Mouse (Mus musculus) CH12.LX (cell line): ENCODE data around the gene Cisd3. TPM values are rescaled to one million over a fixed set of nuclear protein-coding genes. Genes with fewer than 3 reads are reported as not detected.

Source experiments
- DNase-seq: peaks from one replicate; pipeline ENCODE4 v3.0.0-alpha.2; 2013; ENCODE audit errors: extremely low read depth
- H3K27ac ChIP-seq: 2 replicates; pipeline ENCODE4 v1.5.1; 2012; ENCODE audit warnings: low read depth, mild to moderate bottlenecking, control low read depth, moderate library complexity; ENCODE audit not compliant: insufficient read depth
- H3K27me3 ChIP-seq: replicated peaks from 2 replicates; pipeline ENCODE3; 2012; ENCODE audit warnings: inconsistent platforms
- H3K36me3 ChIP-seq, 2 experiments: replicated peaks in 1 of 2; 2 replicates each; pipeline versions ENCODE3 to v1.6.1; 2012; ENCODE audit warnings: inconsistent platforms in 1 of 2, low read length in 1 of 2, mild to moderate bottlenecking in 1 of 2, mixed read lengths in 1 of 2, moderate library complexity in 1 of 2; ENCODE audit not compliant: control insufficient read depth in 1 of 2, insufficient read depth in 1 of 2
- H3K4me1 ChIP-seq, 2 experiments: 2 replicates each; pipeline ENCODE4 v1.6.1; 2012; ENCODE audit warnings: inconsistent platforms in 1 of 2, moderate library complexity in 1 of 2; ENCODE audit not compliant: insufficient read depth in 2 of 2, control insufficient read depth in 1 of 2
- H3K4me2 ChIP-seq: 2 replicates; pipeline ENCODE4 v1.6.1; 2012; ENCODE audit warnings: low read depth, mild to moderate bottlenecking, control low read depth; ENCODE audit not compliant: poor library complexity, insufficient read depth, severe bottlenecking
- H3K4me3 ChIP-seq, 3 experiments: fragments of 150-350 bp in 1 of 3; sonication (generic) in 1 of 3; replicated peaks in 1 of 3; 2 replicates each; pipeline versions ENCODE3 to v1.5.1; 2011 to 2012; ENCODE audit warnings: low read depth in 2 of 3, low read length in 2 of 3, mild to moderate bottlenecking in 2 of 3, moderate library complexity in 2 of 3, control low read depth in 1 of 3, improper control_type of control experiment in 1 of 3, inconsistent platforms in 1 of 3, mixed read lengths in 1 of 3; ENCODE audit not compliant: poor library complexity in 1 of 3
- H3K79me2 ChIP-seq: replicated peaks from 2 replicates; pipeline ENCODE4 v1.6.1; 2012; ENCODE audit warnings: mild to moderate bottlenecking, moderate library complexity; ENCODE audit not compliant: control insufficient read depth, poor library complexity, insufficient read depth, severe bottlenecking; ENCODE audit errors: extremely low read depth
- H3K9ac ChIP-seq: 2 replicates; pipeline ENCODE4 v1.6.1; 2012; ENCODE audit warnings: low read depth, mild to moderate bottlenecking, control low read depth, moderate library complexity; ENCODE audit not compliant: insufficient read depth
- H3K9me3 ChIP-seq: replicated peaks from 2 replicates; pipeline ENCODE3; 2012; ENCODE audit warnings: low read length, inconsistent platforms, mixed read lengths
- BHLHE40 ChIP-seq: IDR thresholded peaks from 2 replicates; pipeline ENCODE4 v1.6.1; 2011; ENCODE audit warnings: mild to moderate bottlenecking, low read depth, low read length, improper control_type of control experiment
- CHD1 ChIP-seq: IDR thresholded peaks from 2 replicates; pipeline ENCODE4 v1.6.1; 2012; ENCODE audit warnings: low read depth, low read length, improper control_type of control experiment, inconsistent platforms
- ELF1 ChIP-seq: IDR thresholded peaks from 2 replicates; pipeline ENCODE4 v1.6.1; 2014; ENCODE audit warnings: low read depth, mild to moderate bottlenecking, inconsistent platforms, low read length, improper control_type of control experiment
- EP300 ChIP-seq: IDR thresholded peaks from 2 replicates; pipeline ENCODE4 v1.6.1; 2011; ENCODE audit warnings: low read length, improper control_type of control experiment
- GABPA ChIP-seq: IDR thresholded peaks from 2 replicates; pipeline ENCODE4 v1.6.1; 2012; ENCODE audit warnings: low read depth, low read length, improper control_type of control experiment, inconsistent platforms; ENCODE audit not compliant: insufficient replicate concordance
- MAFK ChIP-seq: IDR thresholded peaks from 2 replicates; pipeline ENCODE4 v1.6.1; 2011; ENCODE audit warnings: low read length, improper control_type of control experiment; ENCODE audit not compliant: insufficient replicate concordance
- MEF2A ChIP-seq: IDR thresholded peaks from 2 replicates; pipeline ENCODE4 v1.6.1; 2014; ENCODE audit warnings: low read depth, mild to moderate bottlenecking, inconsistent platforms, low read length, improper control_type of control experiment, borderline replicate concordance
- MXI1 ChIP-seq: IDR thresholded peaks from 2 replicates; pipeline ENCODE4 v1.6.1; 2011; ENCODE audit warnings: mild to moderate bottlenecking, low read depth, low read length, improper control_type of control experiment
- NELFE ChIP-seq: IDR thresholded peaks from 2 replicates; pipeline ENCODE4 v1.6.1; 2011; ENCODE audit warnings: low read depth, low read length, improper control_type of control experiment
- PAX5 ChIP-seq: IDR thresholded peaks from 2 replicates; pipeline ENCODE4 v1.6.1; 2012; ENCODE audit warnings: low read length, inconsistent platforms, mixed read lengths
- POLR2AphosphoS2 ChIP-seq: IDR thresholded peaks from 2 replicates; pipeline ENCODE4 v1.6.1; 2011; ENCODE audit warnings: low read depth, low read length, improper control_type of control experiment
- TBP ChIP-seq: conservative IDR thresholded peaks from 2 replicates; pipeline ENCODE4 v1.6.1; 2011; ENCODE audit warnings: low read depth, low read length, improper control_type of control experiment
- TCF12 ChIP-seq: IDR thresholded peaks from 2 replicates; pipeline ENCODE4 v1.6.1; 2014; ENCODE audit warnings: low read depth, mild to moderate bottlenecking, inconsistent platforms, low read length, improper control_type of control experiment
- USF2 ChIP-seq: conservative IDR thresholded peaks from 2 replicates; pipeline ENCODE4 v1.6.1; 2011; ENCODE audit warnings: low read depth, low read length, improper control_type of control experiment
- dilution Hi-C: fragments of 300-500 bp; cut with MboI; formaldehyde crosslinking; loops from 2 replicates; pipeline ENCODE4 v1.14.3; 2020; ENCODE audit warnings: low sequenced_read_pairs; ENCODE audit not compliant: extremely low pct_unique_long_range_greater_than_20kb, extremely low pct_ligation_motif_present
- in situ Hi-C: fragments of 300-500 bp; cut with MboI; formaldehyde crosslinking; loops from 3 replicates; pipeline ENCODE4 v1.14.3; 2019; ENCODE audit warnings: low sequenced_read_pairs, low pct_ligation_motif_present, low pct_unique_long_range_greater_than_20kb, mixed read lengths
- polyA plus RNA-seq: library from polyadenylated mRNA; unstranded; fragments of >175 nt; gene quantifications from 2 replicates; pipeline ENCODE4 v1.2.1, GENCODE M21; 2012; ENCODE audit warnings: low read depth; ENCODE audit not compliant: insufficient read length
- total RNA-seq, 2 experiments: library from RNA; depleted of rRNA; stranded (reverse); fragments of 300-350 nt in 1 of 2; fragments of >200 nt in 1 of 2; gene quantifications; 2 replicates each; pipeline ENCODE4 v1.2.3; 2012 to 2014

Cisd3 gene
- total and polyA plus RNA-seq, 3 experiments = 66.1 to 221 (median 141) TPM

- Histone ChIP-seq H3K36me3 (peaks cover 77 to 84% of the 10 kb centered on the region in 2 experiments), H3K4me2 (no peak overlapping the region), H3K9me3 (peaks cover 5% of the 10 kb centered on the region), H3K27ac (no peak overlapping the region), H3K9ac (no peak overlapping the region), H3K4me3 (no peak overlapping the region), H3K4me1 (peaks cover 11 to 38% of the 10 kb centered on the region in 2 experiments), H3K27me3 (no peaks in the 10 kb centered on the region), H3K79me2 (peaks cover 37% of the 10 kb centered on the region)
- in situ Hi-C loops = loop anchor here (5.0 kb wide), 1 partner anchor 36 kb away; no protein-coding TSS in a partner anchor
- dilution Hi-C loops = no loop called here
- TF ChIP-seq MEF2A = no peak
- no peak for TF ChIP-seq TCF12
- no peak for TF ChIP-seq EP300
- TF ChIP-seq TBP = no peak
- no peak for DNase-seq
Observed at GRCm38 (mm10) chr11:97668160-97668559, 17.5 kb upstream of the Cisd3 start.

- no peaks in the 10 kb centered on the region for H3K27me3 ChIP-seq
- TF ChIP-seq PAX5 = no peak
- TF ChIP-seq BHLHE40 = no peak
- TF ChIP-seq POLR2AphosphoS2 = no peak
- TF ChIP-seq CHD1 = no peak
- TF ChIP-seq MEF2A = no peak
- TF ChIP-seq NELFE = no peak
- no peak for TF ChIP-seq MXI1
- DNase-seq = no peak
- in situ Hi-C loops (loop anchor here (5.0 kb wide), 1 partner anchor 37 kb away; no protein-coding TSS in a partner anchor), dilution Hi-C loops (no loop called here)
- no peak overlapping the region for H3K9ac ChIP-seq
- H3K27ac ChIP-seq = no peak overlapping the region
- peaks cover 88 to 95% of the 10 kb centered on the region in 2 experiments for H3K36me3 ChIP-seq
- no peak overlapping the region for H3K4me3 ChIP-seq
- peaks cover 26% of the 10 kb centered on the region for H3K79me2 ChIP-seq
- no peak overlapping the region for H3K4me2 ChIP-seq
- H3K9me3 ChIP-seq = peaks cover 5% of the 10 kb centered on the region
- peaks cover 11 to 38% of the 10 kb centered on the region in 2 experiments for H3K4me1 ChIP-seq
Observed at GRCm38 (mm10) chr11:97669268-97669667, 16.4 kb upstream of the Cisd3 start.

GRCm38 (mm10) chr11:97669829-97670228 lies 15.8 kb upstream of the Cisd3 start:
- Histone ChIP-seq H3K36me3 (peaks cover 93 to 99% of the 10 kb centered on the region in 2 experiments), H3K4me3 (no peak overlapping the region), H3K79me2 (peaks cover 20% of the 10 kb centered on the region), H3K27ac (no peak overlapping the region)
- TF ChIP-seq MEF2A (0 out of 2 replicates have a peak, but pooled peaks have one; percentile 53), ELF1 (no peak), USF2 (no peak), MAFK (no peak), GABPA (no peak)
- TF ChIP-seq, all 38 proteins: peak for 1
- H3K9me3 ChIP-seq = peaks cover 5% of the 10 kb centered on the region
- no peak for DNase-seq
- peaks cover 10 to 35% of the 10 kb centered on the region in 2 experiments for H3K4me1 ChIP-seq
- no peak overlapping the region for H3K4me2 ChIP-seq
- H3K9ac ChIP-seq = no peak overlapping the region
- dilution Hi-C loops (no loop called here), in situ Hi-C loops (loop anchor here (5.0 kb wide), 1 partner anchor 38 kb away; no protein-coding TSS in a partner anchor)
- H3K27me3 ChIP-seq = no peaks in the 10 kb centered on the region
